Mouse (Mus musculus) left cerebral cortex, adult 2 months (tissue): ENCODE data around the gene Hnrnpm. TPM values are rescaled to one million over a fixed set of nuclear protein-coding genes. Genes with fewer than 3 reads are reported as not detected.

Experiments
- DNase-seq, 2 experiments: peaks; one replicate each; pipeline ENCODE4 v3.0.0; 2021 to 2022; ENCODE audit warnings: low spot score in 2 of 2, mixed read lengths in 1 of 2; ENCODE audit errors: extremely low spot score in 1 of 2
- H3K27ac ChIP-seq: fragments of 200-600 bp; 2 replicates; pipeline ENCODE4 v1.8.1; 2022
- H3K4me3 ChIP-seq: fragments of 200-600 bp; 2 replicates; pipeline ENCODE4 v1.8.1; 2022
- CTCF ChIP-seq: fragments of 200-600 bp; IDR thresholded peaks from 2 replicates; pipeline ENCODE4 v1.8.1; 2022; ENCODE audit warnings: antibody characterized with exemption, mild to moderate bottlenecking, moderate library complexity
- intact Hi-C: fragments of 180-260 bp; cut with DNase I; formaldehyde crosslinking; loops from one replicate; pipeline ENCODE4 v1.15.1; 2025
- total RNA-seq, 2 experiments: library from RNA; stranded (reverse); gene quantifications; 2 replicates each; pipeline ENCODE4 v1.2.3; 2021

Hnrnpm gene
- total RNA-seq, 2 experiments from 2014 or later, result 137 to 162 TPM

- DNase-seq, result no peak
- no peak for TF ChIP-seq CTCF
- no peak overlapping the region for H3K4me3 ChIP-seq
- intact Hi-C loops, result no loop called here
- H3K27ac ChIP-seq, result no peak overlapping the region
Observed at GRCm38 (mm10) chr17:33649781-33650475, 36.7 kb downstream of the Hnrnpm start.

GRCm38 (mm10) chr17:33645073-33645472 lies 41.6 kb downstream of the Hnrnpm start:
- intact Hi-C loops, result no loop called here
- no peak for TF ChIP-seq CTCF
- no peak for DNase-seq
- Histone ChIP-seq H3K4me3 (no peak overlapping the region), H3K27ac (no peak overlapping the region)

- no peak for TF ChIP-seq CTCF
- DNase-seq, result no peak
- intact Hi-C loops, result no loop called here
- Histone ChIP-seq H3K4me3 (no peak overlapping the region), H3K27ac (no peak overlapping the region)
Observed at GRCm38 (mm10) chr17:33644068-33644467, 42.6 kb downstream of the Hnrnpm start.

- no peak overlapping the region for H3K4me3 ChIP-seq
- no peak overlapping the region for H3K27ac ChIP-seq
- no peak for TF ChIP-seq CTCF
- intact Hi-C loops, result no loop called here
- no peak for DNase-seq
Observed at GRCm38 (mm10) chr17:33639743-33640142, 46.9 kb downstream of the Hnrnpm start.

GRCm38 (mm10) chr17:33637516-33638276 lies 49.0 kb downstream of the Hnrnpm start, which contains the start of gene Pram1:
Pram1 (plus strand) TSS chr17:33638056.
- H3K4me3 ChIP-seq, result no peak within 1 kb of the TSS
- no peak for TF ChIP-seq CTCF
- intact Hi-C loops, result no loop called here
- H3K27ac ChIP-seq, result no peak within 1 kb of the TSS; the same call in 1 of the 2 replicates
- no peak for DNase-seq

- intact Hi-C loops, result no loop called here
Observed at GRCm38 (mm10) chr17:33637038-33637437, 49.6 kb downstream of the Hnrnpm start.

GRCm38 (mm10) chr17:33631796-33632195 lies 54.9 kb downstream of the Hnrnpm start:
- no peak for DNase-seq
- no peak for TF ChIP-seq CTCF
- H3K4me3 ChIP-seq, result no peak overlapping the region
- H3K27ac ChIP-seq, result no peak overlapping the region
- intact Hi-C loops, result no loop called here

More at GRCm38 (mm10) chr17:33637038-33637437, 49.6 kb downstream of the Hnrnpm start:
- no peak overlapping the region; the same call in 1 of the 2 replicates for H3K27ac ChIP-seq
- no peak overlapping the region for H3K4me3 ChIP-seq
- no peak for DNase-seq
- TF ChIP-seq CTCF, result no peak

- intact Hi-C loops, result no loop called here
- H3K27ac ChIP-seq, result no peak overlapping the region
- no peak overlapping the region for H3K4me3 ChIP-seq
- DNase-seq, result no peak
- no peak for TF ChIP-seq CTCF
Observed at GRCm38 (mm10) chr17:33631236-33631635, 55.4 kb downstream of the Hnrnpm start.

GRCm38 (mm10) chr17:33630171-33630895 lies 56.3 kb downstream of the Hnrnpm start:
- intact Hi-C loops, result no loop called here
- TF ChIP-seq CTCF, result no peak
- DNase-seq, result no peak
- Histone ChIP-seq H3K27ac (no peak overlapping the region; the same call in 1 of the 2 replicates), H3K4me3 (no peak overlapping the region)

GRCm38 (mm10) chr17:33629487-33630125 lies 57.1 kb downstream of the Hnrnpm start:
- peak overlapping the region; percentile 86 for H3K4me3 ChIP-seq
- no peak for TF ChIP-seq CTCF
- intact Hi-C loops, result loop anchor here (5.0 kb wide), 1 partner anchor 187 kb away; no protein-coding TSS in a partner anchor
- DNase-seq, result no peak
- peak overlapping the region; percentile 99 for H3K27ac ChIP-seq

- Histone ChIP-seq H3K4me3 (peak within 1 kb of the TSS; percentile 86), H3K27ac (peak within 1 kb of the TSS; percentile 99)
- intact Hi-C loops, result loop anchor here (5.0 kb wide), 1 partner anchor 187 kb away; no protein-coding TSS in a partner anchor
- TF ChIP-seq CTCF, result no peak
- peak; percentile 87 to 89 for DNase-seq
Observed at GRCm38 (mm10) chr17:33628621-33629486, 57.8 kb downstream of the Hnrnpm start, which contains the start of gene Zfp414. Zfp414 (plus strand) TSS chr17:33629090.
